Mouse (Mus musculus) bone marrow macrophage, adult 2 months (primary cell): ENCODE results near the gene Acyp1.

Source experiments
- CTCF ChIP-seq: IDR thresholded peaks from 2 replicates; pipeline ENCODE4 v1.5.1; 2012; ENCODE audit warnings: low read depth, mild to moderate bottlenecking, low read length, moderate library complexity
- POLR2A ChIP-seq: IDR thresholded peaks from 2 replicates; pipeline ENCODE4 v1.6.1; 2012; ENCODE audit warnings: mild to moderate bottlenecking, low read depth, low read length, borderline replicate concordance

DNA sequence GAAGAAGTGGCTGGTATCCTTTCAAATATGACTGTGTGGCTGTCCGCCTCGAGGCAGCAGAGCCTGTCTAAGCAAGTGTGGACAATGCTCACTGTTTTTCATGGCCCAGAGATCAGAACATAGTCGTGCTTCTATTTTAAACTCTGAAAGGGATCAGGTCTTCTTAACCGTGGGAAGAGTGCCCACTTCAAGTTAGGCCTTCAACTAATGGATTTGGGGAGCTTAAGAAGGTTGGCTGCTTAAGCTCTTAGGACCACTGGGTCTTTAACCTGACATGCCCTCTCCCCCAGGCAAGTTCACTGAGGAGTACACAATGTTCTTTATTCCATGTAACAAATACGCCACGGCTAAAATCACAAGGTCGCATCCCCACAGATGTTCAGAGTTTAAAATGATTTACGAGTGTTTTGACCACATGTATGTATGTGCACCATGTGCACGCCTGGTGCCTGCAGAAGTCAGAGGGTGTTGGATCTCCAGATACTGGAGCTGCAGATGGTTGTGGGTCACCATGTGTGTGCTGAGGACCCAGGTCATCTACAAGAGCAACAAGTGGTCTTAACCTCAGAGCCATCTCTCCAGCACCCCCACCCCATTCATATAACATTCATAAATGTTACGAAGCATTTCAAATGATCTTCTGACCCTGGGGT lies 9.2 kb upstream of the Acyp1 start:
- TF ChIP-seq CTCF = no peak
- no peak for TF ChIP-seq POLR2A
